Mouse (Mus musculus) heart, embryonic 16.5 days (tissue): ENCODE measurements at regions not wholly inside any gene's neighbourhood (a gene's known extent, or its start where the extent isn't known, plus 50 kb on each side); places are given as distances from the start of the nearest gene placed in this dataset.

Experiments used
- ATAC-seq: fragments of 200-750 bp; cut with Nextera tagmentation; replicated peaks from 2 replicates; pipeline ENCODE4 v1.8.0; 2017; ENCODE audit warnings: moderate number of reproducible peaks; ENCODE audit not compliant: insufficient read depth, low FRiP score; ENCODE audit errors: extremely low read depth
- H3K27ac ChIP-seq: fragments of 300-500 bp; sonication (generic); 2 replicates; pipeline ENCODE4 v1.5.1; 2014; ENCODE audit warnings: mild to moderate bottlenecking, low read length, control low read depth, moderate library complexity
- H3K27me3 ChIP-seq: fragments of 300-500 bp; sonication (generic); 2 replicates; pipeline ENCODE4 v1.6.1; 2014; ENCODE audit warnings: low read length, mixed read lengths; ENCODE audit not compliant: control insufficient read depth, insufficient read depth
- H3K36me3 ChIP-seq: fragments of 300-500 bp; sonication (generic); 2 replicates; pipeline ENCODE4 v1.6.1; 2014; ENCODE audit not compliant: control insufficient read depth, insufficient read depth
- H3K4me1 ChIP-seq: fragments of 300-500 bp; sonication (generic); 2 replicates; pipeline ENCODE4 v1.6.1; 2014; ENCODE audit warnings: low read length, mixed read lengths; ENCODE audit not compliant: control insufficient read depth, insufficient read depth
- H3K4me2 ChIP-seq: fragments of 300-500 bp; sonication (generic); 2 replicates; pipeline ENCODE4 v1.6.1; 2014; ENCODE audit warnings: low read depth, mild to moderate bottlenecking, control low read depth, low read length
- H3K4me3 ChIP-seq: fragments of 300-500 bp; sonication (generic); 2 replicates; pipeline ENCODE4 v1.5.1; 2014; ENCODE audit warnings: mild to moderate bottlenecking, control low read depth, low read length
- H3K9ac ChIP-seq: fragments of 300-500 bp; sonication (generic); 2 replicates; pipeline ENCODE4 v1.6.1; 2014; ENCODE audit warnings: low read length, control low read depth
- H3K9me3 ChIP-seq: fragments of 300-500 bp; sonication (generic); replicated peaks from 2 replicates; pipeline ENCODE4 v1.6.1; 2016; ENCODE audit warnings: low read length; ENCODE audit not compliant: control insufficient read depth
- WGBS: fragments of 180-500 bp; shearing (Covaris S2); extraction: QIAGEN DNeasy Blood & Tissue Kit; methylation state at CpG from one replicate; pipeline ENCODE4 v1.1.7; 2014; 5-methylcytosine and 5-hydroxymethylcytosine counted together

DNA sequence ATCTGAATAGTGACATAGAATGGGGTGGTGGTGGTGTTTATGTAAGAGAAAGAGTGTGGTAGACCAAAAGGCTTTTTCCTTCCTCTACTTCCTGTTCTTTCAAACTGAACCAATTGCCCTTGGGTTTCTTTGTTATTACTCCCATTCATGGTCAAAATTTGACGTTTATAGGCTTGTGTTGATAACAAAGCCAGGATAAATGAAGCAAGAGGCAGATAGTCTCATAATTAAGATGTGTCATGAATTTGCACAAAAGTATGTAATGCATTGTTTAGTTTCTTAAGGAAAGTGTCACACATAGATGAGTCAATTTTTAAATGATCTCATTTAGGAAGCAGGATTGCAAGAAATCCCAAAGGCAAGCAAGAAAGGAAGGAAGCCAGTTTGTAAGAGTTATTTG is 73.9 kb upstream of the Rnd3 start:
- Histone ChIP-seq H3K27me3 (no peaks in the 10 kb centered on the region), H3K9ac (no peak overlapping the region), H3K4me2 (no peak overlapping the region), H3K27ac (no peak overlapping the region), H3K4me1 (no peaks in the 10 kb centered on the region), H3K4me3 (no peak overlapping the region), H3K9me3 (no peaks in the 10 kb centered on the region), H3K36me3 (no peaks in the 10 kb centered on the region)
- no peak for ATAC-seq
- 40% methylated on average over 1 of the region's 1 CpGs for WGBS

GRCm38 (mm10) chr2:51219714-51220113 is 70.8 kb upstream of the Rnd3 start:
- Histone ChIP-seq H3K9ac (no peak overlapping the region), H3K4me3 (no peak overlapping the region), H3K27ac (no peak overlapping the region), H3K9me3 (no peaks in the 10 kb centered on the region), H3K36me3 (no peaks in the 10 kb centered on the region), H3K4me2 (no peak overlapping the region), H3K27me3 (no peaks in the 10 kb centered on the region), H3K4me1 (no peaks in the 10 kb centered on the region)
- ATAC-seq: no peak
- WGBS: 53% methylated on average over 6 of the region's 6 CpGs

- Histone ChIP-seq H3K27me3 (no peaks in the 10 kb centered on the region), H3K4me2 (no peak overlapping the region), H3K27ac (no peak overlapping the region), H3K4me3 (no peak overlapping the region), H3K9me3 (no peaks in the 10 kb centered on the region), H3K36me3 (no peaks in the 10 kb centered on the region), H3K9ac (no peak overlapping the region), H3K4me1 (no peaks in the 10 kb centered on the region)
- no peak for ATAC-seq
- 70% methylated on average over 7 of the region's 7 CpGs for WGBS
Measured at GRCm38 (mm10) chr2:51207150-51208022, 58.5 kb upstream of the Rnd3 start.

DNA sequence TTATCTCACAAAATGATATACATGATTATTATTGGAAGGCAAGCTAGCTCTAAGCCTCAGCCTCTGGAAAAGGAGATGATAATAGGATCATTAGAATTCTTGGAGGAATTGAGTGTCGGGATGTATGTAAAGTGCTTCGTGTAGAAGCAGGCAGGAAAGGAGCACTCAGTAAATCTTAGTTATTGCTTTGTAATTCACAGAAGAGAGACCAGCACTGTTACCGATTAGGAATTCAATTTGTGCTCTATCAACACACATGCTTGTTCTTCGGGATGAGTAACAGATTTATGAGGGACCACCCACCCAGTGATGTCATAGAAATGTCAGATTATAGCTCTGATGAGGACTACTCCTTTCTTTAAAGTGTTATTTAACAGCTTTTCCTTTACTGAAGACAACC is 57.4 kb upstream of the Rnd3 start:
- H3K9me3 ChIP-seq: no peaks in the 10 kb centered on the region
- H3K4me1 ChIP-seq: no peaks in the 10 kb centered on the region
- no peak overlapping the region for H3K4me2 ChIP-seq
- H3K9ac ChIP-seq: no peak overlapping the region
- no peak for ATAC-seq
- WGBS: 52% methylated on average over 4 of the region's 4 CpGs
- H3K27ac ChIP-seq: no peak overlapping the region
- H3K36me3 ChIP-seq: no peaks in the 10 kb centered on the region
- no peak overlapping the region for H3K4me3 ChIP-seq
- H3K27me3 ChIP-seq: no peaks in the 10 kb centered on the region
